Mouse (Mus musculus) ES-Bruce4 (cell line): ENCODE measurements around the gene Por. TPM values are rescaled to one million over a fixed set of nuclear protein-coding genes. Genes with fewer than 3 reads are reported as not detected.

Experiments
- H3K27ac ChIP-seq: 2 replicates; pipeline ENCODE4 v1.5.1; 2012; ENCODE audit warnings: low read length, inconsistent platforms; ENCODE audit not compliant: insufficient read depth
- H3K27me3 ChIP-seq: 2 replicates; pipeline ENCODE4 v1.6.1; 2012; ENCODE audit warnings: mild to moderate bottlenecking, low read length, inconsistent platforms; ENCODE audit not compliant: control insufficient read depth, poor library complexity, insufficient read depth, severe bottlenecking
- H3K36me3 ChIP-seq: 2 replicates; pipeline ENCODE4 v1.6.1; 2012; ENCODE audit warnings: inconsistent platforms, mild to moderate bottlenecking, low read length, moderate library complexity; ENCODE audit not compliant: control insufficient read depth, poor library complexity, insufficient read depth, severe bottlenecking
- H3K4me1 ChIP-seq: one replicate; pipeline ENCODE4 v1.8.1; 2011; ENCODE audit warnings: low read length; ENCODE audit not compliant: control insufficient read depth, insufficient read depth
- H3K4me3 ChIP-seq: 2 replicates; pipeline ENCODE4 v1.5.1; 2011; ENCODE audit warnings: low read depth, mild to moderate bottlenecking, low read length
- H3K9ac ChIP-seq: 2 replicates; pipeline ENCODE4 v1.6.1; 2012; ENCODE audit warnings: low read depth, mild to moderate bottlenecking, inconsistent platforms; ENCODE audit not compliant: poor library complexity, severe bottlenecking
- H3K9me3 ChIP-seq: replicated peaks from 2 replicates; pipeline ENCODE4 v1.6.1; 2012; ENCODE audit warnings: mild to moderate bottlenecking, low read length, inconsistent platforms; ENCODE audit not compliant: control insufficient read depth, poor library complexity, insufficient read depth, severe bottlenecking
- CTCF ChIP-seq: IDR thresholded peaks from one replicate; pipeline ENCODE4 v1.8.1; 2011; ENCODE audit warnings: low read depth, low read length
- EP300 ChIP-seq: IDR thresholded peaks from 2 replicates; pipeline ENCODE4 v1.6.1; 2011; ENCODE audit warnings: low read depth, low read length; ENCODE audit not compliant: insufficient read depth
- POLR2A ChIP-seq: IDR thresholded peaks from one replicate; pipeline ENCODE4 v1.8.1; 2011; ENCODE audit warnings: low read length; ENCODE audit not compliant: insufficient read depth
- polyA plus RNA-seq: library from polyadenylated mRNA; stranded (reverse); fragments of >200 nt; gene quantifications from 2 replicates; pipeline ENCODE4 v1.2.4, GENCODE M21; 2011; ENCODE audit warnings: low read depth; ENCODE audit not compliant: missing spikeins, insufficient read depth, insufficient read length

Gene Por
- polyA plus RNA-seq, 1 experiment = 41.4 TPM

- no peak overlapping the region for H3K9ac ChIP-seq
- H3K36me3 ChIP-seq = no peaks in the 10 kb centered on the region
- H3K4me1 ChIP-seq = peaks cover 6% of the 10 kb centered on the region
- no peaks in the 10 kb centered on the region for H3K27me3 ChIP-seq
- H3K27ac ChIP-seq = no peak overlapping the region
- no peaks in the 10 kb centered on the region for H3K9me3 ChIP-seq
- no peak overlapping the region for H3K4me3 ChIP-seq
- TF ChIP-seq POLR2A (no peak), CTCF (no peak), EP300 (no peak)
Measured at GRCm38 (mm10) chr5:135723165-135723751, 53.4 kb downstream of the Por start.

- peaks cover 6% of the 10 kb centered on the region for H3K4me1 ChIP-seq
- no peaks in the 10 kb centered on the region for H3K27me3 ChIP-seq
- no peaks in the 10 kb centered on the region for H3K36me3 ChIP-seq
- TF ChIP-seq POLR2A (no peak), EP300 (no peak), CTCF (no peak)
- no peak overlapping the region for H3K9ac ChIP-seq
- no peaks in the 10 kb centered on the region for H3K9me3 ChIP-seq
- no peak overlapping the region for H3K27ac ChIP-seq
- H3K4me3 ChIP-seq = no peak overlapping the region
Measured at GRCm38 (mm10) chr5:135724536-135725322, 54.9 kb downstream of the Por start.

GRCm38 (mm10) chr5:135725391-135725841 lies 55.6 kb downstream of the Por start:
- Histone ChIP-seq H3K27ac (no peak overlapping the region), H3K4me3 (no peak overlapping the region), H3K27me3 (no peaks in the 10 kb centered on the region), H3K9ac (no peak overlapping the region), H3K4me1 (peaks cover 6% of the 10 kb centered on the region), H3K9me3 (no peaks in the 10 kb centered on the region), H3K36me3 (no peaks in the 10 kb centered on the region)
- TF ChIP-seq POLR2A (no peak), CTCF (no peak), EP300 (no peak)

DNA sequence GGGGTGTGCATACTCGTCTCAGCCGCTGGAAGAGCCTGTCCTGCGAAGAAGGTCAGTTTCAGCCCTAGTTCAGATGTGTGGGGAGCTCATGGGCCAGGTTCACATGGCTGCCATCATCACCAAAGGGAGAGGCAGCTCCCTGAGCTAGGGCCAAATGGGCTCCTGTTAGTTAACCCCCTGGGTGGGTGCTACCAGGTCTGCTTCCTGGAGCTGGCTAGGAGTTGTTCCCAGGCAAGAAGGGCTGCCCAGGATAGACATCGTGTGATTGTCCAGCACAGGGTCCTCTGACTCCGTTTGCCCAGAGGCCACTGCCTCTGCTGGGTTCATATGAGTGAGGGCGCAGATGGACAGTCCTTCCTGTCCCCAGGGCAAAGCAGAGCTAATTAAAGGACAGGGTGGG lies 56.2 kb downstream of the Por start:
- H3K9ac ChIP-seq = no peak overlapping the region
- peaks cover 6% of the 10 kb centered on the region for H3K4me1 ChIP-seq
- no peaks in the 10 kb centered on the region for H3K36me3 ChIP-seq
- H3K9me3 ChIP-seq = no peaks in the 10 kb centered on the region
- no peak for TF ChIP-seq CTCF
- TF ChIP-seq EP300 = no peak
- no peak for TF ChIP-seq POLR2A
- H3K4me3 ChIP-seq = no peak overlapping the region
- no peak overlapping the region for H3K27ac ChIP-seq
- no peaks in the 10 kb centered on the region for H3K27me3 ChIP-seq

DNA sequence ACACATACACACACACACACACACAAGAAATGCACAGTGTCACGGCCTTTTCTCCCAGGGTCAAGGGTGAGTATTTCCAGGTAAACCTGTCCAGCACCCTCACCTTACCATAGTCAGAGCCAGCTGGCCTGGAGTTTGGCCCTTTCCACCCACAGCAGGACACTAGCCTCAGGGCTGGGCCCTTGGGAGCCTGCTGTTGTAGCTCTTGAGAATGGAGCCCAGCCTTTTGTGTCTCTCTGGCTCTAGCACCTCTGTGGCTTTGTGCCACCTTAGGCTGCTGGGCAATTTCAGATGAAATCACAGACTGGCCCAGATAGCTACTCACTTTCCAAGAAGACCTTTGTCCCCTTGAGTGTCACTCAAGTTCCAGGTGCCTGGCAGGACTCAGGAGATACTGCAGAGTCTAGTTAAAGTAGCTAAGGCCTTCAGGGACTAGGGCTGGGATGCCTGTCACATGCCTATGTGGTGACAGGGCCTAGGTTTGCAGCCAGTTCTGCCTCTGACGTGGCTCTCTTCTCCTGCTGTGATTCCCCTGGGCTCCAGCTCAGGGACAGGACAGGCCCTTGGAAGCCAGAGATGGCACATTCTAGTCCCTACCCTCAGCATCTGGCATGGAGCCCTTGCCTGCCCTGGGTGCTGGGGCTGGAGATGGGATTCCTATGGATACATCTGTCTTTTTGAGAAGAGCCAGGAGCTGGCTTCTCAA lies 57.0 kb downstream of the Por start:
- H3K4me3 ChIP-seq = no peak overlapping the region
- H3K9ac ChIP-seq = no peak overlapping the region
- H3K27me3 ChIP-seq = no peaks in the 10 kb centered on the region
- no peak overlapping the region for H3K27ac ChIP-seq
- TF ChIP-seq CTCF (no peak), EP300 (no peak), POLR2A (no peak)
- no peaks in the 10 kb centered on the region for H3K36me3 ChIP-seq
- H3K4me1 ChIP-seq = peaks cover 6% of the 10 kb centered on the region
- H3K9me3 ChIP-seq = no peaks in the 10 kb centered on the region

- H3K4me1 ChIP-seq = peaks cover 6% of the 10 kb centered on the region
- H3K27ac ChIP-seq = no peak overlapping the region
- no peak overlapping the region for H3K9ac ChIP-seq
- H3K9me3 ChIP-seq = no peaks in the 10 kb centered on the region
- H3K36me3 ChIP-seq = no peaks in the 10 kb centered on the region
- H3K4me3 ChIP-seq = no peak overlapping the region
- H3K27me3 ChIP-seq = no peaks in the 10 kb centered on the region
- no peak for TF ChIP-seq POLR2A
- no peak for TF ChIP-seq EP300
- TF ChIP-seq CTCF = no peak
Measured at GRCm38 (mm10) chr5:135727871-135728270, 58.0 kb downstream of the Por start.
